Mouse (Mus musculus): ENCODE measurements at regions not wholly inside any gene's neighbourhood (a gene's known extent, or its start where the extent isn't known, plus 50 kb on each side); places are given as distances from the start of the nearest gene placed in this dataset.
A peak's percentile ranks its signal among the peaks of the same experiment; 100 is the strongest.

GRCm38 (mm10) chr14:67548750-67549149, 1539.7 kb upstream of the Gulo start:
- no peak for DNase-seq

- DNase-seq: no peak
Measured at GRCm38 (mm10) chr14:67545036-67545435, 1536.0 kb upstream of the Gulo start.

- peak; percentile 24 for DNase-seq
Measured at GRCm38 (mm10) chr14:67541271-67541711, 1532.3 kb upstream of the Gulo start.

GRCm38 (mm10) chr14:67538696-67539095, 1529.7 kb upstream of the Gulo start:
- no peak for DNase-seq

GRCm38 (mm10) chr14:67536787-67537659, 1528.0 kb upstream of the Gulo start:
- peak; percentile 62 for DNase-seq

- DNase-seq: peak; percentile 5
Measured at GRCm38 (mm10) chr14:67506729-67507395, 1497.9 kb upstream of the Gulo start.

GRCm38 (mm10) chr14:67492086-67492485, 1483.1 kb upstream of the Gulo start:
- no peak for DNase-seq

- DNase-seq: no peak
Measured at GRCm38 (mm10) chr14:67486676-67487075, 1477.7 kb upstream of the Gulo start.

- DNase-seq: no peak
Measured at GRCm38 (mm10) chr14:67485449-67485800, 1476.4 kb upstream of the Gulo start.

GRCm38 (mm10) chr14:67484533-67485448, 1475.8 kb upstream of the Gulo start:
- no peak for DNase-seq
